Mouse (Mus musculus): Measurements from ENCODE around the gene Gm21637. TPM values are rescaled to one million over a fixed set of nuclear protein-coding genes. Genes with fewer than 3 reads are reported as not detected.
"Not testable (repeated sequence)": the region's sequence is repeated elsewhere in the genome, so short reads cannot be mapped to it uniquely, and the experiment has no call there.

The Gm21637 gene
- total RNA-seq (2021), result not detected
- long read RNA-seq, experiment 1, result 0 reads
- long read RNA-seq, experiment 2, result 0 reads

DNA sequence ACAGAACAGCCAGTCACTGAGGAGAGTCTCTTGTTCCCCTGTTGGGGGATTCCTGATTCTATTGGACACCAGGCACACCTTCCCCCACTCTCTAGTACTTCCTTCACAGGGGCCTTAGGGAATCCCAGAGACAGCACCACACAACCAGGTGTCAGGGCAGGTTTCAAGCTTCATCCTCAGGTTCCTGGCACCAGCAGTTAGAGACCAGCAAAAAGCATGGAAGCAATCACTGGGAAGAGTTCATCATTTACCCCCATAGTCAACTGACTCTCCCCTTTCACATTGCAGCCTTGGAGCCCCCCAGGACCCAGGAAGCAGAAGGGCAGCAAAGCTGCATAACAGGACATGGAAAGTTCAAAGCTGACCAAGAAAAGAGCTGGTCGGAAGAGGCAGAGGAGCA lies at the start of gene Gm21637:
Gene Gm21637 (plus strand): TSS at position 301 of the 400 bp plus-strand sequence.
- intact Hi-C loops (cut with DNase I); DNase-seq: not testable (repeated sequence)

Other genes starting within 250 kb of the Gm21637 start
- not detected for gene Btbd35f25, start 244.9 kb upstream of the Gm21637 start, total RNA-seq (2021)
- not detected for gene Btbd35f22, start 85.8 kb downstream of the Gm21637 start, total RNA-seq (2021)

All from gastrocnemius, postnatal 36 days (tissue).